Mouse (Mus musculus) midbrain, postnatal 0 days (tissue): Measurements from ENCODE around the gene Slc26a1. TPM values are rescaled to one million over a fixed set of nuclear protein-coding genes. Genes with fewer than 3 reads are reported as not detected.

Experiments
- ATAC-seq: fragments of 200-750 bp; cut with Nextera tagmentation; 2 replicates; pipeline ENCODE4 v1.8.0; 2017; ENCODE audit warnings: moderate number of reproducible peaks, mild to moderate bottlenecking, moderate TSS enrichment, moderate library complexity; ENCODE audit not compliant: low FRiP score
- DNase-seq: peaks from one replicate; pipeline ENCODE4 v3.0.0-alpha.2; 2015; ENCODE audit warnings: low spot score
- H3K27ac ChIP-seq: fragments of 300-500 bp; sonication (generic); 2 replicates; pipeline ENCODE4 v1.5.1; 2014; ENCODE audit warnings: low read depth, mild to moderate bottlenecking, low read length, mixed read lengths
- H3K27me3 ChIP-seq: fragments of 300-500 bp; sonication (generic); 2 replicates; pipeline ENCODE4 v1.6.1; 2014; ENCODE audit warnings: low read length, control low read depth, mixed read lengths; ENCODE audit not compliant: insufficient read depth
- H3K36me3 ChIP-seq: fragments of 300-500 bp; sonication (generic); 2 replicates; pipeline ENCODE4 v1.6.1; 2014; ENCODE audit warnings: low read length, control low read depth, mixed read lengths; ENCODE audit not compliant: insufficient read depth
- H3K4me1 ChIP-seq: fragments of 300-500 bp; sonication (generic); 2 replicates; pipeline ENCODE4 v1.6.1; 2014; ENCODE audit warnings: mild to moderate bottlenecking, control low read depth, antibody characterized with exemption, low read length, mixed read lengths; ENCODE audit not compliant: insufficient read depth
- H3K4me2 ChIP-seq: fragments of 300-500 bp; sonication (generic); 2 replicates; pipeline ENCODE4 v1.6.1; 2014; ENCODE audit warnings: low read depth, mild to moderate bottlenecking, low read length, mixed read lengths; ENCODE audit not compliant: poor library complexity, severe bottlenecking
- H3K4me3 ChIP-seq: fragments of 300-500 bp; sonication (generic); 2 replicates; pipeline ENCODE4 v1.5.1; 2014; ENCODE audit warnings: low read depth, mild to moderate bottlenecking, low read length, moderate library complexity
- H3K9ac ChIP-seq: fragments of 300-500 bp; sonication (generic); replicated peaks from 2 replicates; pipeline ENCODE4 v1.6.1; 2014; ENCODE audit warnings: mild to moderate bottlenecking, low read length, moderate library complexity, mixed read lengths; ENCODE audit not compliant: poor library complexity, severe bottlenecking
- H3K9me3 ChIP-seq: fragments of 300-500 bp; sonication (generic); 2 replicates; pipeline ENCODE4 v1.6.1; 2016; ENCODE audit warnings: low read length, control low read depth
- CTCF ChIP-seq: IDR thresholded peaks from 2 replicates; pipeline ENCODE4 v1.5.1; 2016; ENCODE audit warnings: antibody characterized with exemption, mild to moderate bottlenecking
- WGBS: fragments of 180-500 bp; shearing (Covaris S2); extraction: QIAGEN DNeasy Blood & Tissue Kit; methylation state at CpG from one replicate; pipeline ENCODE4 v1.1.7; 2014; 5-methylcytosine and 5-hydroxymethylcytosine counted together
- polyA plus RNA-seq: library from polyadenylated mRNA; unstranded; fragments of >200 nt; fragmentation: Nextera tagmentation; extraction: Ambion mirVana; gene quantifications from 2 replicates; pipeline ENCODE4 v1.2.1, GENCODE M21; 2015
- total RNA-seq: library from RNA; depleted of rRNA; stranded (reverse); fragments of >200 nt; gene quantifications from 2 replicates; pipeline ENCODE4 v1.2.3, GENCODE M21; 2014

Slc26a1 gene
- total and polyA plus RNA-seq, 2 experiments from 2014 or later: 4.2 to 10.1 TPM

GRCm38 (mm10) chr5:108694352-108695261, 19.2 kb upstream of the Slc26a1 start:
- Histone ChIP-seq H3K27me3 (peaks cover 12% of the 10 kb centered on the region; the same call in 1 of the 2 replicates), H3K9me3 (no peaks in the 10 kb centered on the region), H3K4me2 (peak overlapping the region; percentile 98), H3K9ac (peak overlapping the region; percentile 44; the same call in 1 of the 2 replicates), H3K4me1 (0 out of 2 replicates have a peak, but pooled peaks cover 4% of the 10 kb centered on the region), H3K36me3 (no peaks in the 10 kb centered on the region), H3K27ac (no peak overlapping the region), H3K4me3 (peak overlapping the region; percentile 70)
- 1% methylated on average over 63 of the region's 99 CpGs for WGBS
- ATAC-seq (peak; percentile 50; the same call in 1 of the 2 replicates), DNase-seq (no peak)
- TF ChIP-seq CTCF: no peak

- H3K36me3 ChIP-seq: no peaks in the 10 kb centered on the region
- DNase-seq (peak; percentile 88), ATAC-seq (peak; percentile 94)
- peak overlapping the region; percentile 98 for H3K4me2 ChIP-seq
- 1% methylated on average over 33 of the region's 43 CpGs for WGBS
- peaks cover 12% of the 10 kb centered on the region; the same call in 1 of the 2 replicates for H3K27me3 ChIP-seq
- H3K9me3 ChIP-seq: no peaks in the 10 kb centered on the region
- H3K4me3 ChIP-seq: peak overlapping the region; percentile 70
- 0 out of 2 replicates have a peak, but pooled peaks cover 4% of the 10 kb centered on the region for H3K4me1 ChIP-seq
- H3K27ac ChIP-seq: no peak overlapping the region
- 0 out of 2 replicates have a peak overlapping the region, but pooled peaks have one; percentile 44 for H3K9ac ChIP-seq
- no peak for TF ChIP-seq CTCF
Observed at GRCm38 (mm10) chr5:108693872-108694288, 18.5 kb upstream of the Slc26a1 start.

- Histone ChIP-seq H3K9ac (no peak within 1 kb of the TSS), H3K4me2 (peak within 1 kb of the TSS; percentile 98), H3K9me3 (no peaks in the 10 kb centered on the region), H3K4me3 (0 out of 2 replicates have a peak within 1 kb of the TSS, but pooled peaks have one; percentile 15), H3K36me3 (no peaks in the 10 kb centered on the region), H3K4me1 (0 out of 2 replicates have a peak, but pooled peaks cover 4% of the 10 kb centered on the region), H3K27me3 (peaks cover 12% of the 10 kb centered on the region; the same call in 1 of the 2 replicates), H3K27ac (no peak within 1 kb of the TSS)
- 6% methylated on average over 14 of the region's 18 CpGs for WGBS
- DNase-seq (no peak), ATAC-seq (no peak)
- peak; percentile 39 for TF ChIP-seq CTCF
Observed at GRCm38 (mm10) chr5:108692271-108692670, 16.9 kb upstream of the Slc26a1 start, which contains the start of gene Fgfrl1. Fgfrl1 (plus strand) TSS chr5:108692382.

GRCm38 (mm10) chr5:108691152-108691551, 15.8 kb upstream of the Slc26a1 start:
- WGBS: 71% methylated on average over 4 of the region's 4 CpGs
- no peak overlapping the region for H3K4me2 ChIP-seq
- H3K4me3 ChIP-seq: no peak overlapping the region
- DNase-seq (no peak), ATAC-seq (no peak)
- H3K27ac ChIP-seq: no peak overlapping the region
- TF ChIP-seq CTCF: peak; percentile 25; the same call in 1 of the 2 replicates
- no peaks in the 10 kb centered on the region for H3K9me3 ChIP-seq
- H3K9ac ChIP-seq: no peak overlapping the region
- H3K36me3 ChIP-seq: no peaks in the 10 kb centered on the region
- 0 out of 2 replicates have a peak, but pooled peaks cover 4% of the 10 kb centered on the region for H3K4me1 ChIP-seq
- H3K27me3 ChIP-seq: peaks cover 12% of the 10 kb centered on the region; the same call in 1 of the 2 replicates

- no peak overlapping the region for H3K4me3 ChIP-seq
- no peak overlapping the region for H3K4me2 ChIP-seq
- no peak for TF ChIP-seq CTCF
- no peaks in the 10 kb centered on the region for H3K36me3 ChIP-seq
- WGBS: 47% methylated on average over 5 of the region's 5 CpGs
- no peaks in the 10 kb centered on the region for H3K9me3 ChIP-seq
- H3K27ac ChIP-seq: no peak overlapping the region
- H3K4me1 ChIP-seq: no peaks in the 10 kb centered on the region
- H3K27me3 ChIP-seq: peaks cover 5% of the 10 kb centered on the region; the same call in 1 of the 2 replicates
- DNase-seq (peak; percentile 49), ATAC-seq (no peak)
- no peak overlapping the region for H3K9ac ChIP-seq
Observed at GRCm38 (mm10) chr5:108689091-108689490, 13.7 kb upstream of the Slc26a1 start.

GRCm38 (mm10) chr5:108680871-108681270, 5.5 kb upstream of the Slc26a1 start:
- WGBS: 95% methylated on average over 6 of the region's 6 CpGs
- TF ChIP-seq CTCF: no peak
- H3K9ac ChIP-seq: no peak overlapping the region
- DNase-seq: no peak
- no peak overlapping the region for H3K4me3 ChIP-seq
- H3K27me3 ChIP-seq: no peaks in the 10 kb centered on the region
- H3K9me3 ChIP-seq: no peaks in the 10 kb centered on the region
- 0 out of 2 replicates have a peak, but pooled peaks cover 4% of the 10 kb centered on the region for H3K36me3 ChIP-seq
- no peak for ATAC-seq
- H3K4me1 ChIP-seq: peaks cover 15% of the 10 kb centered on the region
- no peak overlapping the region for H3K27ac ChIP-seq
- no peak overlapping the region for H3K4me2 ChIP-seq
